Mouse (Mus musculus) MEL (cell line): ENCODE data around the gene Gm49318.

Experiments
- CHD1 ChIP-seq: IDR thresholded peaks from 2 replicates; pipeline ENCODE4 v1.6.1; 2012; ENCODE audit warnings: low read depth, mild to moderate bottlenecking, inconsistent platforms, low read length, improper control_type of control experiment
- CTCF ChIP-seq, 3 experiments: IDR thresholded peaks in 2 of 3; conservative IDR thresholded peaks in 1 of 3; 2 replicates each; pipeline ENCODE4 v1.5.1; 2011 to 2012; ENCODE audit warnings: low read length in 3 of 3, low read depth in 2 of 3, mild to moderate bottlenecking in 2 of 3, improper control_type of control experiment in 1 of 3, inconsistent platforms in 1 of 3, mixed read lengths in 1 of 3, moderate library complexity in 1 of 3; ENCODE audit not compliant: control insufficient read depth in 1 of 3, insufficient read depth in 1 of 3, poor library complexity in 1 of 3, severe bottlenecking in 1 of 3

- TF ChIP-seq CHD1 (no peak), CTCF (IDR thresholded peaks at IDR 0.05 in 2 of 3, conservative IDR thresholded peaks at IDR 0.05 in 1 of 3; ENCODE audit: control insufficient read depth in 1 of 3, insufficient read depth in 1 of 3, low read depth in 2 of 3, low read length in 3 of 3, poor library complexity in 1 of 3, severe bottlenecking in 1 of 3) (no peak)
These were observed 45.0 kb upstream of the Gm49318 start for GRCm38 (mm10) chr9:22116086-22116485.
